In genomic region chr11:118400566-118400936, GRCm38 (mm10) we compare ENCODE assay signal across 8 mouse cellular contexts. TPM values are rescaled to one million over a fixed set of nuclear protein-coding genes. Genes with fewer than 3 reads are reported as not detected.
DNase-seq lines count a peak whose midpoint lies in the region; ATAC-seq lines count a peak whose summit lies in the region.

No protein-coding gene starts in this region.

- no peak overlapping the region for H3K4me3 ChIP-seq in kidney, embryonic 14.5 days (ENCODE audit: low read length)
- 0 out of 2 replicates have a peak overlapping the region, but pooled peaks have one; percentile 12 for H3K4me3 ChIP-seq in heart, embryonic 15.5 days
- no peak overlapping the region for H3K4me3 ChIP-seq in liver, embryonic 12.5 days
- H3K4me3 ChIP-seq in stomach, embryonic 15.5 days (replicated peaks): peak overlapping the region; percentile 28; the same call in 1 of the 2 replicates

- DNase-seq in kidney, postnatal 14 days: no peak
- DNase-seq in cerebellum, adult 8-10 months: peak; percentile 11
- no peak for DNase-seq in layer of hippocampus, postnatal 10 days (ENCODE audit: low spot score in 2 of 2)
- no peak for DNase-seq in ovary, postnatal 14 days (ENCODE audit: low spot score)

- no peak overlapping the region for H3K9ac ChIP-seq in kidney, embryonic 14.5 days (ENCODE audit: low read depth, low read length)
- H3K9ac ChIP-seq in heart, embryonic 15.5 days: no peak overlapping the region
- H3K9ac ChIP-seq in liver, embryonic 12.5 days: peak overlapping the region; percentile 15; the same call in 1 of the 2 replicates
- H3K9ac ChIP-seq in stomach, embryonic 15.5 days: no peak overlapping the region

- ATAC-seq in kidney, embryonic 14.5 days (ENCODE audit: low FRiP score, low TSS enrichment): peak; percentile 8; the same call in 1 of the 2 replicates
- ATAC-seq in heart, embryonic 15.5 days (replicated peaks; ENCODE audit: insufficient number of reproducible peaks, insufficient read depth, low FRiP score, low read depth): peak; percentile 32
- ATAC-seq in liver, embryonic 12.5 days: peak; percentile 29; the same call in 1 of the 2 replicates
- no peak for ATAC-seq in stomach, embryonic 15.5 days (ENCODE audit: insufficient read depth, low FRiP score, low read depth)

- peak overlapping the region; percentile 77; the same call in 1 of the 2 replicates for H3K27ac ChIP-seq in kidney, embryonic 14.5 days (ENCODE audit: low read depth, low read length)
- peak overlapping the region; percentile 53 for H3K27ac ChIP-seq in heart, embryonic 15.5 days
- H3K27ac ChIP-seq in liver, embryonic 12.5 days: peak overlapping the region; percentile 72
- H3K27ac ChIP-seq in stomach, embryonic 15.5 days: peak overlapping the region; percentile 89

- H3K27me3 ChIP-seq in kidney, embryonic 14.5 days (ENCODE audit: control insufficient read depth, insufficient read depth, low read length): no peaks in the 10 kb centered on the region
- no peaks in the 10 kb centered on the region for H3K27me3 ChIP-seq in heart, embryonic 15.5 days
- no peaks in the 10 kb centered on the region for H3K27me3 ChIP-seq in liver, embryonic 12.5 days (replicated peaks)
- no peaks in the 10 kb centered on the region for H3K27me3 ChIP-seq in stomach, embryonic 15.5 days (replicated peaks)

- 0 out of 2 replicates have a peak overlapping the region, but pooled peaks have one; percentile 19 for H3K4me2 ChIP-seq in kidney, embryonic 14.5 days (replicated peaks; ENCODE audit: low read depth, low read length)
- peak overlapping the region; percentile 36 for H3K4me2 ChIP-seq in heart, embryonic 15.5 days
- peak overlapping the region; percentile 48 for H3K4me2 ChIP-seq in liver, embryonic 12.5 days
- peak overlapping the region; percentile 44 for H3K4me2 ChIP-seq in stomach, embryonic 15.5 days

- H3K9me3 ChIP-seq in kidney, embryonic 14.5 days (ENCODE audit: control insufficient read depth, low read length): no peaks in the 10 kb centered on the region; the same call in 1 of the 2 replicates
- H3K9me3 ChIP-seq in heart, embryonic 15.5 days (replicated peaks): no peaks in the 10 kb centered on the region
- no peaks in the 10 kb centered on the region for H3K9me3 ChIP-seq in liver, embryonic 12.5 days (replicated peaks)
- H3K9me3 ChIP-seq in stomach, embryonic 15.5 days: no peaks in the 10 kb centered on the region

- WGBS in kidney, embryonic 14.5 days: 16% methylated on average over 6 of the region's 6 CpGs
- WGBS in heart, embryonic 15.5 days: 21% methylated on average over 6 of the region's 6 CpGs
- WGBS in liver, embryonic 12.5 days (ENCODE audit: insufficient replicate concordance): 10% methylated on average over 6 of the region's 6 CpGs
- WGBS in stomach, embryonic 15.5 days: 26% methylated on average over 6 of the region's 6 CpGs

- H3K4me1 ChIP-seq in kidney, embryonic 14.5 days (ENCODE audit: control insufficient read depth, insufficient read depth, low read length): peaks cover 28% of the 10 kb centered on the region
- peaks cover 30% of the 10 kb centered on the region for H3K4me1 ChIP-seq in heart, embryonic 15.5 days (replicated peaks)
- peaks cover 34% of the 10 kb centered on the region for H3K4me1 ChIP-seq in liver, embryonic 12.5 days
- peaks cover 28% of the 10 kb centered on the region for H3K4me1 ChIP-seq in stomach, embryonic 15.5 days

- H3K36me3 ChIP-seq in kidney, embryonic 14.5 days (ENCODE audit: control insufficient read depth, insufficient read depth, low read length): no peaks in the 10 kb centered on the region; the same call in 1 of the 2 replicates
- H3K36me3 ChIP-seq in heart, embryonic 15.5 days: no peaks in the 10 kb centered on the region
- peaks cover 22% of the 10 kb centered on the region for H3K36me3 ChIP-seq in liver, embryonic 12.5 days
- peaks cover 13% of the 10 kb centered on the region for H3K36me3 ChIP-seq in stomach, embryonic 15.5 days

RNA-seq across cellular contexts. Expression of gene Lgals3bp, which starts 1.3 kb away (rescaled TPM):
- polyA plus RNA-seq in kidney, embryonic 14.5 days (2014; fragmentation: Nextera tagmentation; extraction: Ambion mirVana): 11.8 and 13.0 TPM in 2 replicates
- polyA plus RNA-seq in heart, embryonic 15.5 days (2015; fragmentation: Nextera tagmentation; extraction: Ambion mirVana): 9.6 and 20.7 TPM in 2 replicates
- polyA plus RNA-seq in liver, embryonic 12.5 days (2016; fragmentation: Nextera tagmentation; extraction: Ambion mirVana): 22.7 TPM in 2 replicates
- polyA plus RNA-seq in stomach, embryonic 15.5 days (2015; fragmentation: Nextera tagmentation; extraction: Ambion mirVana): 67.4 and 81.5 TPM in 2 replicates
- total RNA-seq in layer of hippocampus, postnatal 10 days (2021): 10 to 100 TPM in 1 of 2 experiments, 1 to 10 TPM in 1; 9.3 to 10.7 TPM

RNA-seq across cellular contexts. Expression of gene Cant1, which starts 18.3 kb away (rescaled TPM):
- 19.0 and 24.1 TPM in 2 replicates for polyA plus RNA-seq in kidney, embryonic 14.5 days (2014; fragmentation: Nextera tagmentation; extraction: Ambion mirVana)
- polyA plus RNA-seq in heart, embryonic 15.5 days (2015; fragmentation: Nextera tagmentation; extraction: Ambion mirVana): 17.2 and 24.3 TPM in 2 replicates
- polyA plus RNA-seq in liver, embryonic 12.5 days (2016; fragmentation: Nextera tagmentation; extraction: Ambion mirVana): 14.5 and 14.9 TPM in 2 replicates
- polyA plus RNA-seq in stomach, embryonic 15.5 days (2015; fragmentation: Nextera tagmentation; extraction: Ambion mirVana): 30.7 and 32.1 TPM in 2 replicates
- 10 to 100 TPM; 37.9 to 39.6 TPM for total RNA-seq in layer of hippocampus, postnatal 10 days (2021)

RNA-seq across cellular contexts. Expression of gene C1qtnf1, which starts 27.5 kb away (rescaled TPM):
- 2.8 and 4.0 TPM in 2 replicates for polyA plus RNA-seq in kidney, embryonic 14.5 days (2014; fragmentation: Nextera tagmentation; extraction: Ambion mirVana)
- 7.9 and 10.1 TPM in 2 replicates for polyA plus RNA-seq in heart, embryonic 15.5 days (2015; fragmentation: Nextera tagmentation; extraction: Ambion mirVana)
- polyA plus RNA-seq in liver, embryonic 12.5 days (2016; fragmentation: Nextera tagmentation; extraction: Ambion mirVana): 1.8 and 2.2 TPM in 2 replicates
- 6.8 and 8.3 TPM in 2 replicates for polyA plus RNA-seq in stomach, embryonic 15.5 days (2015; fragmentation: Nextera tagmentation; extraction: Ambion mirVana)
- total RNA-seq in layer of hippocampus, postnatal 10 days (2021): 1 to 10 TPM; 4.2 to 4.9 TPM

RNA-seq across cellular contexts. Expression of gene Timp2, which starts 45.0 kb away (rescaled TPM):
- polyA plus RNA-seq in kidney, embryonic 14.5 days (2014; fragmentation: Nextera tagmentation; extraction: Ambion mirVana): 58.7 and 102 TPM in 2 replicates
- 67.1 and 85.2 TPM in 2 replicates for polyA plus RNA-seq in heart, embryonic 15.5 days (2015; fragmentation: Nextera tagmentation; extraction: Ambion mirVana)
- 8.7 and 9.9 TPM in 2 replicates for polyA plus RNA-seq in liver, embryonic 12.5 days (2016; fragmentation: Nextera tagmentation; extraction: Ambion mirVana)
- 78.8 and 83.0 TPM in 2 replicates for polyA plus RNA-seq in stomach, embryonic 15.5 days (2015; fragmentation: Nextera tagmentation; extraction: Ambion mirVana)
- 100 to 1,000 TPM; 255 to 337 TPM for total RNA-seq in layer of hippocampus, postnatal 10 days (2021)

RNA-seq across cellular contexts. Expression of gene Cep295nl, which starts 58.3 kb away (rescaled TPM):
- polyA plus RNA-seq in kidney, embryonic 14.5 days (2014; fragmentation: Nextera tagmentation; extraction: Ambion mirVana): 0.41 and 0.42 TPM in 2 replicates
- 0.20 and 0.33 TPM in 2 replicates for polyA plus RNA-seq in heart, embryonic 15.5 days (2015; fragmentation: Nextera tagmentation; extraction: Ambion mirVana)
- 0.08 and 0.11 TPM in 2 replicates for polyA plus RNA-seq in liver, embryonic 12.5 days (2016; fragmentation: Nextera tagmentation; extraction: Ambion mirVana)
- 0.36 and 0.42 TPM in 2 replicates for polyA plus RNA-seq in stomach, embryonic 15.5 days (2015; fragmentation: Nextera tagmentation; extraction: Ambion mirVana)
- 1 to 10 TPM; 1.8 to 2.6 TPM for total RNA-seq in layer of hippocampus, postnatal 10 days (2021)

Comparison
In these comparisons a context has a peak if more than half of its experiments do, and no peak if none do; other contexts are left out.
1. H3K4me3 ChIP-seq: peak in heart, embryonic 15.5 days (single experiment) and stomach, embryonic 15.5 days (single experiment); none in kidney, embryonic 14.5 days (single experiment) and liver, embryonic 12.5 days (single experiment).
2. Peak in every context shown above with its lines, with median percentiles within 50 percentile points of each other: H3K27ac ChIP-seq and H3K4me2 ChIP-seq.